Mouse (Mus musculus): ENCODE measurements around the gene Cacna1e.

DNA sequence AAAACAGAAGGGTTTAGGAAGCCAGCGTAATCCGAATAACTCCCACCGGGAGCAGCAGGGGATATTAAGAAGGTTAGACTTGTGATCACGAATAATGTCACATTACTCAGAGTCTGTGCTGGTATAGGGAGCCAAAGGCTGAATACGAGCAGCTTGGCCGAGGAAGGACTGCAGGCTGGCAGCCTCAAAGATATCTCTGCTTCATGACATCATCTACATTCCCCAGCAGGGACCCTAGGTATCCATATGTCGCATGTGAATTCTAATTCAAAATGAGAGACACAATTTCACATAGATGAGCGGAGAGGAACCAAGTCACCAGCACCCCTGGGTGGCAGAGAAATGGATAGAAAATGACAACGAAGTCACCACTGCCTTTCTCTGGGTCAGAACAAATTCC is 22.9 kb downstream of the Cacna1e start:
- no peak for TF ChIP-seq CTCF (IDR thresholded peaks at IDR 0.05)
- no peak for TF ChIP-seq EP300 (IDR thresholded peaks at IDR 0.05)

Measured in lung, postnatal 0 days (tissue).